Mouse (Mus musculus): ENCODE data around the gene Tspan33.
"Not testable (repeated sequence)": the region's sequence is repeated elsewhere in the genome, so short reads cannot be mapped to it uniquely, and the experiment has no call there.

DNA sequence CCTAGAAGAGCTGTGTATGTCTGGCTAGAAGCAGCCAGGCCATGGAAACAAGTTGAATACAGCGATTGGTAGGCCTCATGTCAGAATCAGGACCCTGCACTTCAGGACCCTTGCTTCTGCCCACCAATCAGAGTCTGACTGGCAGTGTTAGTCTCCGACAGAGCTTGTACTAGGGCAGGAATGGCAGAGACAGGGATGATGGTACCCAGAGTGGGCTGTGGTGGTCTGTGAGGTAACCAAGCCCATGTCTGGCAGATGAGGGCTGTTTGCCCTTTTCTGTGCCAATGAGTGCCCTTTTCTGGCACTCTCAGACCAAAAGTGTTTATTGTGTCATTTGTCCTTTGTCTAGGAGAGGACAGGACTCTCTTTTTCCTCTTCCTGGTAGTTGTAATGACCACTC, 66.4 kb downstream of the Tspan33 start:
- not testable (repeated sequence) for TF ChIP-seq CTCF, EP300 (IDR thresholded peaks at IDR 0.05; ENCODE audit: low read depth)

Measured in liver, embryonic 14.5 days (tissue).